Mouse (Mus musculus) CD4-positive, CD25-positive, alpha-beta regulatory T cell, adult 4 months (primary cell): ENCODE data around the gene Map6. TPM values are rescaled to one million over a fixed set of nuclear protein-coding genes. Genes with fewer than 3 reads are reported as not detected.

Experiments
- ATAC-seq: one replicate; pipeline ENCODE4 v1.8.0; 2017
- polyA plus RNA-seq, 2 experiments: library from polyadenylated mRNA; unstranded; fragments of 100-300 nt; shearing (Covaris generic); gene quantifications; one replicate each; pipeline ENCODE4 v1.2.1; 2017

The Map6 gene
- polyA plus RNA-seq, 2 experiments from 2014 or later, result 2.4 to 4.5 TPM

- no peak for ATAC-seq
Measured at GRCm38 (mm10) chr7:99316207-99316606, 49.0 kb downstream of the Map6 start.

- peak; percentile 71 for ATAC-seq
Measured at GRCm38 (mm10) chr7:99317475-99317874, 50.2 kb downstream of the Map6 start.

- ATAC-seq, result no peak
Measured at GRCm38 (mm10) chr7:99320524-99320923, 53.3 kb downstream of the Map6 start.

DNA sequence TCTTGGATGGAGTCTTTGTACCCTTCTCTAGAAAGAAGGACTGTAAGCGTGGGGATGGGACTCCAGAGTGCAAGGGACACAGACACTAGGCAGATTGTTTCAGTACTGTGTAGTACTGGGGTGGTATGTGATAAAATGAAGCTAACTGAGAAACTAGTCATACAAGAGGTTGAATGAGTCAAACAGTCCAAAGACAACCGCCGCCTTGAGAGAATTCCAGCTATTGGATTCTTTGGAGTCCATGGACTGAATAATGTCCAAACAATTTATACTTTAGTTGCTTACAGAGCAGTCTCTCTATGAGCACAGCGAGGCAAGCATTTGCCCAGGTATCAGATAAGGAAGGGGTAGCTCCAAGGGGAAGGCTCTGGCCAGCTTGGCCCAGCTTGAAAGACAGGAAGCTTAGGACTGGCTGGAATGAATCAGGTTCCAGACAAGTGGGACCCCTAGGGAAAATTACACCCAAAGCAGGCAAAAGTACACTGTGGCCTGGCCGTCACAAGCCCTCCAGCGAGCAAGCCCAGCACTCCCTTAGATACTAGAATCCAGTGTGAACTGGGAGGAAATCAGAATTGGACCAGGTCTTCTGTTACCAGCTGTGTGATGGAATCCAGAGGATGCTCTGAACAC, 55.6 kb downstream of the Map6 start:
- no peak for ATAC-seq

- ATAC-seq, result no peak
Measured at GRCm38 (mm10) chr7:99323321-99323700, 56.1 kb downstream of the Map6 start.

- no peak for ATAC-seq
Measured at GRCm38 (mm10) chr7:99324810-99325209, 57.6 kb downstream of the Map6 start.

DNA sequence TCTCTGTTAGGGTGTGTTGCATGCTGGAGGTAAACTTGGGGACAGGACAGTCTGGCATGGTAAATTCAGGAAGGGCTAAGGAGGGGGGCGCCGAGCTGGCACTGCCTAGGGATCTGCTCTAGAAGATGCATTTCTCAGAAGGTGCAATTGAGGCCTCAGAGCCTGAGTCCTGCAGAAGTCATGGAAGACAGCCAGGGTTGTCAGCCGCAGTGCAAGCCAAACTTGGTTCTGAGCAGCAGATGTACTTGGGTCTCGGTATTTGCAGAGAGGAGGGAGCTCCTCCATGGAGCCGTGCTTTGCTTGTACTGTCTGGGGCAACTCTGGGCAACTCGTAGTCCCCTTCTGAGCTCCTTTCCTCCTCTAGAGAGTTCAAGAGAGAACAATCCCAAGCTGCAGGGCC, 58.9 kb downstream of the Map6 start:
- ATAC-seq, result no peak

DNA sequence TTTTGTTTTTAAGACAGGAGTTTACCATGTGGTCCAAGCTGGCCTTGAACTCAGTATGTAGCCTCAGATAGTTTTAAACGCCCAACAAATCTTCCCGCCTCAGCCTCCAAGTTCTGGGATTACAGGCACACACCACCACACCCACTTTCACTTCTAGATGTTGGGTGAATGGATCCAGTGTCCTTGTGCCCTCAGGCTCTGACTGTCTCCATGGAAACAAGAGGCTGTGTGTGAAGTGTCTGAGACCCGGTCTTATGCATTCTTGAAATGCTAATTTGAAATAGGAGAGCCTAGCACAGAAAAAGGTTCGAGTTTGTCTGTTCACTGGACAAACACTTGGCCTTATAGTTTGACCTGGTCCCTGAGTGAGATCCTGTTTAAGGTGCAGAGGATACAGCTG, 61.6 kb downstream of the Map6 start:
- ATAC-seq, result no peak

DNA sequence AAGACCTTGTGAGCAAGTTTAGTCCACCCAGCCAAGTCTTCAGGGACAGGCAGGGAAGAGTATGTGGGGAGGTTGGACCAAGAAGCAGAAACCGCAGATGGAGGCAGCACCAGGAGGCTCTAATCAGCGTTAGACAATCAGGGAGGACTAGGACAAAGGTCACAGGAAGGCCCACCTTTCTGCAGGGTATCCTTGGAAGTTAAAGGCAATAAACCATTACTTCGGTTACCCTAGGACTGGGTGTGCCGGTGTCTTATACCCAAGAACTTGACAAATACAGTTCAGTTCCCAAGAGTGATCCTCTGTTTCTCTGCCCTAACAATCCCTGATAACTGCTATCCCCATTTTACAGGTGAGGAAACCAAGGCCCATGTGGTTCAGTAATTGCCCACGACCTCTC, 62.8 kb downstream of the Map6 start:
- no peak for ATAC-seq

DNA sequence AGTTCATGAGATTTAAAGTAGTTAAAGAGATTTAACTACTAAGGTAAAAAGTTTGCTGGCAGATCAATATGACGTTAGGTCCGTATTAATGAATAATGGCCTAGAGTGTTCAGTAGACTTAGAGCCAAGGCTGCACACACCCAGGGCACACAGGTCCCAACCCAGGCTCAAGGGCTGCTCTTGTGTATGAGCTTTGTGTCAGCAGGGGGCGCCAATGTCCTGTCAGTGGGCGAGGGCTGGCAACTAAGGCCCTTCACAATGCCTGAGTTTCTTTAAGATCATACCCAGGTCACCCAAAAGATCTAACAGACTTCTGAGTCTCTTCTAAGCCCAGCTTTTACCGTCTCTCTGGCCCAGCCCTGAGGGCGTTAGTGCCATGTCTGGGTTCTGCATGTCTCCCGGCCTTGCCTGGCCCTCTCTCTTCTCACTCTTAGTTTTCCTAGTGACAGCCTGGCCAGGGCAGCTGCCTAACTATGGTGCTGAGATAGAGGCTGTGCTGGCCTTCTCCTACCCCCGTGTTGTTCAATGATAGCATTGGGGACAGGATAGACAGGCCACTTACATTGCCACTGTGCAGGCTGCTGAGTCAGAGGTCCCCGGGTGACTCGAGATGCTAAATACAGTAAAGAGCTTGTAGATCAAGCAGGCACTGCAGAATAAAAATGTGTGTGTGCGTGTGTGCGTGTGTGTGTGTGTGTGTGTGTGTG, 65.7 kb downstream of the Map6 start:
- ATAC-seq, result no peak

GRCm38 (mm10) chr7:99340736-99341135, 73.5 kb downstream of the Map6 start:
- no peak for ATAC-seq

DNA sequence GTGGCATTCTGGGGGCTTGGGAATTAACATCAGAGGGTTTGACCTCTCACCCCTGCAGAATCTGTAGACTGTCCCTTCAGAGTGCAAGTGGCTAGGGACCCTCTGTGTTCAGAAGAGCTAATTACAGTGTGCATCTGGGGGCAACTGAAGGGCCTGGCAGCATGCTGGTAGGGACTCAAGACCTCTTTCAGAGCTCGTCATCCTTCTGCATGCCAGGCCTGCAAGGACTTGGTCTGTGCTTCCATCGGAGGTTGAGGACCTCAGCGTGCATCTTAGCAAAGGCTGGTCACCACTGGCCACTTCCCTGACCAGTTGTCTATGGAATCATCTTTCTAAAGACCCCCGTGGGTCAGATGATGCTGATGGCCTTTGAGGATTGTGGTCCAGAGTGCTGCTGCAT, 76.3 kb downstream of the Map6 start:
- no peak for ATAC-seq

- ATAC-seq, result no peak
Measured at GRCm38 (mm10) chr7:99347268-99347667, 80.0 kb downstream of the Map6 start.

- no peak for ATAC-seq
Measured at GRCm38 (mm10) chr7:99348883-99349282, 81.6 kb downstream of the Map6 start.

- no peak for ATAC-seq
Measured at GRCm38 (mm10) chr7:99349782-99350720, 82.8 kb downstream of the Map6 start.

DNA sequence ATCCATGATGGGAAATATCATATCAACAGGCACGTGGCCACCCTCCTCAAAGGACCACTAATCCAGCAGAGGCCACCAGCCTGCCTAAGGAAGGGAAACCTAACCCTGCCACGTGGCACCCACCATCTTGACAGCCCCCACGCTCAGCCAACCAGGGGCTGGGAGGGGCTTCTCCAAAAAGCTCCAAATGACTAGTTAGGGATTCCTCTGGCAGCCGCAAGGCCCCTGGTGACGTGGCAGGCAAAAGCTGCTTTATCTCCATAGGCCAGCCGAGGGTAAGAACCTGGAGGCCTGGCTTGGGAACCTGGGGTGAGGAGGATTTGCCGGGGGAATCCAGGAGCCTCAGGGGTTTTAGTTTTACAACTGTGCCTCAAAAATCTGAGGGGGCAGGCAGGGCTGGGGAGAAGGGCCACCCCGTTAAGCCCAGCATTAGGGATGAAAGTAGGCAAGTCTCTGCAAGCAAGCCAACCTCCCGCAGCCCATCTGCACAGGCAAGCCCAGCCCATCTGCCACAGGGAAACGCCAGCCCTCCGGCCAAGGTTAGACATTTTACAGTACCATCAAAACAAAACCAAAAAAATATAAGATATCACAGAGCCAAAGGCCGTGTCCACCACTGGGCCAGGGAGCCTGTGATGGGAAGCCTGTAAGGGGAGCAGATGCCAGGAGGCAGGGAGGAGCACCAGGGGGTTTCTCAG, 84.0 kb downstream of the Map6 start:
- no peak for ATAC-seq

DNA sequence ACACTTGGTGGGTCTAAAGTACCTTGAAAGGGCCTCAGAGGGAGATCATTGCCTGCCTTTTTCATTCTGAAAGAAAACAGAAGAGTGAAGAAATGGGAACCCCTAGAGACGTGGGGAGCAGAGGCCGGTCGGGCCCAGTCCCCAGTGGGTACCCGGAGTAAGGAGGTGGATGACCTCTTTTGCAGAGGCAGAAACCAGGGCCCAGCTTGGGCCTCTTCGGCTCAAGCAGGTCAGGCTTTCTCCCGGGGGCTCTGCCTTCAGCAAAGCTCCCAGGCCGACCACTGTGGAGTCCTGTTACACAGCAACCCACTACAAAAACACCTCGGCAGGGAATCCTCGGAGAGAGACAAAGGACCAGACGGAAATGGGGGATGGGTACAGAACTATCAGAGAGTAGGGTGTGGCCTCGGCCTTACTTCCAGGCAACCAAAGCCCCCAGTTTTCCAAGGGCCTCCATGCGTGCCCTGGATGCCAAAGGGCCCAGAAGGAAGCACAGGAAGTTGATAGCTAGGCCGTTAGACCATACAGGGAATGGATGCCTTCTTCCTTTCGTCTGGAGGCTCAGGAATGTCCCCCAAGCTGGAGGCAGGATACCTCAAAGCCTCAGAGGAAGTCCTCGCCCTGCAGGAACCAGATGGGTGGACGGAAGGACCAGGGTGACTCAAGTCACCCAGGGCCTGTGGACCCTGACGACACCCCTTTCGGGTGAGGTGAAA, 84.7 kb downstream of the Map6 start:
- no peak for ATAC-seq

DNA sequence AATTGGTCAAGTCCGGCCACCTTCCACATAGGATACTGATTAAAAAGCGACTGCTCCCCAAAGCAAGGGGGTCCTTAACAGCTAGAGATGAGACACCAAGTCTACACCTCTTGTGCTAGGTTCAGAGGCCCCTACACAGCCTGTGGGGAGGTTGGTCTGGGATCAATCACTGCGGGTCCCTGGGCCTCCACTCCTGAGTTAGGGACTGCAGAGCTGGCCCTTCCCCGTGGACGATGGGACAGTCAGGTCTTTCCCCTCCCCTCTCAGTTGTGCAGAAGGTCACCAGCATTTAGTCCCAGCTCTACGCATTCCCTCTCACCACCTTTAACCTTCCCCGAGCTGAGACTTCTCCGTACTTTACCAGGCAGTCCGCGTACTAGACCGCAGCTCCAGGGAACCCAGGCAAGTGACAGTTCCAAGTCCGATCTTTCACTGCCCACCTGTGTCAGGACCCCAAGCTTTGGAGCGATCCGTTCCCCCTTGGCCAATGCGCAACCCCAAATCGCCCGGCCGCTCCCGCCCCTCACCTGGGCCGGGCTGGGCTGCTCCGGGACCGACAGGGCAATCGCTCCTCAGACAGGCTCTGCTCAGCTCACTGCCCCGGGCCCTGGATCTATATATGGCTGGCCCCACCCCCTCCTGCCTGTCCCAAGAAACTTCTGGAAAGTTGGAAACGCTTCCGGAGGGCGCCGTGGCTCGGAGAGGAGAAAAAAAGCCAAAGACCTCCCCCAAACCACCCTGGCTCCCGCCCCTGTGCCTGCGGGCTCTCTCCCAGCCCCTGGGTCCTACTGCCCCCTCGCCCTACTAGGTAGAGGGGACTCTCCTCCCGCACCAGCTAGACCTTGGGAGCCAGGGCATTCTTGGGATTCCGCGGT, 85.5 kb downstream of the Map6 start, which contains the start of gene Serpinh1:
TSS of gene Serpinh1 (minus strand) at position 714 of the 875 bp plus-strand sequence.
- no peak for ATAC-seq

GRCm38 (mm10) chr7:99355731-99356131, 88.5 kb downstream of the Map6 start:
- ATAC-seq, result no peak

DNA sequence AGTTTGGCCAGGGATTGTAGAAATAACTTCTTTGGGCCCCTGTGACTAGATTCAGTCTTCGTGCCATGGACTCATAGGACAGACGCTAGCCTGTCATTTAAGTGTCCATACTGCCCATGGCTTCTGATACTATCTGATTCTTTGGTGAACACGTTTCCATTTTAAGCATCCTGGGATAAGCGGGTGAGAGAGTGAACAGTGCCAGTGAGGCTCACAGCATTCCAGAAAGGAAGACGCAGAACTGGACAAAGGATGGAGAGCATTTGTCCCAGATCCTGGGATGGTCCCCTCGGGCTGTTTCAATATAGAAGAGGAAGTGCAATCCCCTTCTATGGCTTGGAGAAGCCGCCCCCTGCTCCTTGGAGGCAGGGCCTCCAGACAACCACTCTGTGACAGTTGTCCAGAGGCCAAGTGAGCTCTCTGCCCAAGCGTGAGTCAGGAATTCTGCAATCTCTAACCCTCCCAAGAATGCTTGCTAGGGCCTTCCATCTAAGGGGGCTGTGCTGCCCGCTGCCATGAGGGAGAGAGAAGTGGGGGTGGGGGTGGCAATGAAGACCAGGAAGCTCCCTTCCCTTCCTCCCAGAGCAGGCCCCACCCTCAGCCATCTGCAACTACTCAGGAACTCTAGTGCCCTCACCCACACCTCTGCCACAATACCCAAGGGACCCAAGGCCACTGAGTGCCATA, 89.1 kb downstream of the Map6 start:
- ATAC-seq, result no peak
